Mouse (Mus musculus) bone marrow, adult 2 months (tissue): ENCODE data around the gene Prr9.

Source experiments
- CTCF ChIP-seq: fragments of 200-500 bp; IDR thresholded peaks from 2 replicates; pipeline ENCODE4 v1.5.1; 2011; ENCODE audit warnings: low read length, control low read depth; ENCODE audit not compliant: control insufficient read depth, insufficient read depth
- POLR2A ChIP-seq: fragments of 200-500 bp; IDR thresholded peaks from 2 replicates; pipeline ENCODE4 v1.6.1; 2011; ENCODE audit warnings: low read depth, mild to moderate bottlenecking, control low read depth, low read length, borderline replicate concordance; ENCODE audit not compliant: control insufficient read depth

- TF ChIP-seq POLR2A (no peak), CTCF (no peak)
Measured at GRCm38 (mm10) chr3:92147913-92148312, 24.2 kb upstream of the Prr9 start.
